Mouse (Mus musculus) small intestine, adult 2 months (tissue): ENCODE results near the gene Slc24a4. TPM values are rescaled to one million over a fixed set of nuclear protein-coding genes. Genes with fewer than 3 reads are reported as not detected.

Experiments
- H3K27ac ChIP-seq: fragments of 200-500 bp; 2 replicates; pipeline ENCODE4 v1.5.1; 2012; ENCODE audit warnings: low read depth, low read length, control low read depth, inconsistent platforms; ENCODE audit not compliant: insufficient read depth
- H3K27me3 ChIP-seq: fragments of 200-500 bp; 2 replicates; pipeline ENCODE4 v1.6.1; 2012; ENCODE audit warnings: mild to moderate bottlenecking, moderate library complexity, low read length, inconsistent platforms; ENCODE audit not compliant: control insufficient read depth, insufficient read depth
- H3K36me3 ChIP-seq: fragments of 200-500 bp; 2 replicates; pipeline ENCODE4 v1.6.1; 2012; ENCODE audit warnings: mild to moderate bottlenecking, low read length, control low read depth, inconsistent platforms; ENCODE audit not compliant: control insufficient read depth, insufficient read depth
- H3K4me1 ChIP-seq: fragments of 200-500 bp; 2 replicates; pipeline ENCODE4 v1.6.1; 2012; ENCODE audit warnings: low read length, inconsistent platforms, mixed read lengths; ENCODE audit not compliant: control insufficient read depth, insufficient read depth, insufficient read length
- H3K4me3 ChIP-seq: fragments of 200-500 bp; 2 replicates; pipeline ENCODE4 v1.5.1; 2012; ENCODE audit warnings: low read depth, mild to moderate bottlenecking, control low read depth, inconsistent platforms, low read length, moderate library complexity
- CTCF ChIP-seq: fragments of 200-500 bp; IDR thresholded peaks from 2 replicates; pipeline ENCODE4 v1.5.1; 2012; ENCODE audit warnings: low read depth, mild to moderate bottlenecking, control low read depth, inconsistent platforms, low read length, moderate library complexity, mixed read lengths; ENCODE audit not compliant: insufficient replicate concordance, insufficient read length; ENCODE audit errors: extremely low read depth
- POLR2A ChIP-seq: fragments of 200-500 bp; IDR thresholded peaks from 2 replicates; pipeline ENCODE4 v1.6.1; 2012; ENCODE audit warnings: low read depth, mild to moderate bottlenecking, control low read depth, inconsistent platforms, low read length, moderate library complexity
- WGBS: fragments of 180-500 bp; shearing (Covaris S2); methylation state at CpG from one replicate; pipeline ENCODE4 v1.1.7; 2018; 5-methylcytosine and 5-hydroxymethylcytosine counted together
- polyA plus RNA-seq: library from polyadenylated mRNA; depleted of rRNA; stranded (reverse); fragments of >200 nt; gene quantifications from 2 replicates; pipeline ENCODE4 v1.2.3, GENCODE M21; 2012

The Slc24a4 gene
- polyA plus RNA-seq, 1 experiment: not detected

GRCm38 (mm10) chr12:102235551-102235950, 107.0 kb downstream of the Slc24a4 start:
- TF ChIP-seq CTCF: no peak
- no peak for TF ChIP-seq POLR2A
- WGBS: 54% methylated on average over 3 of the region's 3 CpGs
- Histone ChIP-seq H3K27me3 (no peaks in the 10 kb centered on the region), H3K4me3 (no peak overlapping the region), H3K27ac (no peak overlapping the region), H3K36me3 (no peaks in the 10 kb centered on the region), H3K4me1 (no peaks in the 10 kb centered on the region)

DNA sequence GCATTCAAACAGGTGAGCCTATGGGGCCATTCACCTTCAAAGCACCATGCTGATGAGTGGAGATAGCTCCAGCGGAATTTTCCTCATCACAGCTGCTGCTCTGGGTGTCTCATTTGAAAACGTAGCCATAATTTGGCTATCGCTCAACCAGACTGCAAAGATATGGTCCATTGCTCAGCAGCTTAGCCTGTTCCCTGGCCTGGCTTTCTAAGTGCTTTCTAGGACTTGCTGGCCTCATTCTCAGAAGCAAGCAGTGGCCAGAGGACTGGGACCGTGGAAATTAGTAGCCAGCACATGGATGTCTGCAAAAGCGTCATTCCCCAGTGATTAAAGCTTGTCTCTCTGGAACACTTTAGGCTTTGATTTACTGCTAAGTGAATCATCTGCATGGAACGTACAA, 107.8 kb downstream of the Slc24a4 start:
- 89% methylated on average over 6 of the region's 6 CpGs for WGBS
- Histone ChIP-seq H3K27me3 (no peaks in the 10 kb centered on the region), H3K36me3 (no peaks in the 10 kb centered on the region), H3K4me3 (no peak overlapping the region), H3K4me1 (no peaks in the 10 kb centered on the region), H3K27ac (no peak overlapping the region)
- TF ChIP-seq POLR2A (no peak), CTCF (no peak)

DNA sequence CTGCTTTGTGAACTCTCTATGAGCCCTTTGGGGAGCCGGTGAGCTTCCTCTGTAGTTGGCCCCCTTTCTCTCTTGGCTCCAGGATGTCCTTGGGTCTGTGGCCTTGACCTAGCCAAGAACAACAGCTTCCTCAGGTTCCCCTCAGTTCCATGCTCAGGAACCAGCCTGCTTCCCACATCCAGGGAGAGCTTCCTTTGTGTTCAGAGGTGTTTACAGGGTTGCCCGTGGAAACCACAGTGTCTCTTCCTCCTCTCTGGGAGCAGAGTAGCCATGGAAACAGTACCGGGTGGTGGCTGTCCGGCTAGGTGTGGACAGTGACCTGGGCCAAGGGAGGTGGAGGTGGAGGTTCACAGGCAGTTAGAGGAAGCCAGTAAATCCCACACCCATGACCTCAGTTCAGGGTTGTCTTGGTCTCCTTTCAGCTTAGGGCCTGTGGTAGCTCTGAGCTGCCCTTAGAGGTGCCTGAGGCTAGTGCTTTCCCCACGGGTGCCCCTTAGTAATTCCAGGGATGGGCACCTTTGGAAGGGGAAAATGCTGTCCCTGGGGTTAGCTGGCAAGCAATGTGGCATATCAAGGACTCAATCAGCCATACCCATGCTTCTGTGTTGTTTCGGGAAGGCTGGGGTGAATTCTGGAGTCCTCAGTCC, 113.7 kb downstream of the Slc24a4 start:
- no peak for TF ChIP-seq CTCF
- no peak for TF ChIP-seq POLR2A
- WGBS: 40% methylated on average over 6 of the region's 6 CpGs
- no peak overlapping the region for H3K4me3 ChIP-seq
- no peak overlapping the region for H3K27ac ChIP-seq
- H3K27me3 ChIP-seq: no peaks in the 10 kb centered on the region
- no peaks in the 10 kb centered on the region for H3K36me3 ChIP-seq
- H3K4me1 ChIP-seq: 0 out of 2 replicates have a peak, but pooled peaks cover 2% of the 10 kb centered on the region

DNA sequence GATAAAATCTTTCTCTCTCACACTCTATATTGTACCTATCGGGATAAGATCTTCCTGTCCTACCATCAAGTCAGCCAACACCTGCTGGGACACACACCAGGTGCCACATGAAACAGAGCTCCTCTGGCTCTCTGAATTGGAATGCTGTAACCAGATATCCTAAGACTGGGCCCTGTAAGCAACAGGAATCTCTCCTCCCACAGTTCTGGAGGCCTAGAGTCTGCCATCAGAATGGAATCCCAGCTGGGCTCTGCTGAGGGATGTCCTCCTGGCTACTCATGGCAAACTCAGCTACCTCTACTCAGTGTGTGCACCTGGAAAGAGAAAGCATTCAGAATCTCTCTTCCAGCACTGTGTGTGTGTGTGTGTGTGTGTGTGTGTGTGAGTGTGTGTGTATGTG, 115.4 kb downstream of the Slc24a4 start:
- no peak for TF ChIP-seq CTCF

GRCm38 (mm10) chr12:102246226-102246625, 117.7 kb downstream of the Slc24a4 start:
- H3K4me1 ChIP-seq: 0 out of 2 replicates have a peak, but pooled peaks cover 2% of the 10 kb centered on the region
- no peak for TF ChIP-seq CTCF
- TF ChIP-seq POLR2A: no peak
- no peaks in the 10 kb centered on the region for H3K36me3 ChIP-seq
- no peaks in the 10 kb centered on the region for H3K27me3 ChIP-seq
- H3K4me3 ChIP-seq: no peak overlapping the region
- 86% methylated on average over 5 of the region's 5 CpGs for WGBS
- no peak overlapping the region for H3K27ac ChIP-seq

More for the DNA sequence above, 115.4 kb downstream of the Slc24a4 start:
- Histone ChIP-seq H3K27ac (no peak overlapping the region), H3K36me3 (no peaks in the 10 kb centered on the region), H3K4me3 (no peak overlapping the region), H3K27me3 (no peaks in the 10 kb centered on the region), H3K4me1 (0 out of 2 replicates have a peak, but pooled peaks cover 2% of the 10 kb centered on the region)
- 62% methylated on average over 1 of the region's 1 CpGs for WGBS

DNA sequence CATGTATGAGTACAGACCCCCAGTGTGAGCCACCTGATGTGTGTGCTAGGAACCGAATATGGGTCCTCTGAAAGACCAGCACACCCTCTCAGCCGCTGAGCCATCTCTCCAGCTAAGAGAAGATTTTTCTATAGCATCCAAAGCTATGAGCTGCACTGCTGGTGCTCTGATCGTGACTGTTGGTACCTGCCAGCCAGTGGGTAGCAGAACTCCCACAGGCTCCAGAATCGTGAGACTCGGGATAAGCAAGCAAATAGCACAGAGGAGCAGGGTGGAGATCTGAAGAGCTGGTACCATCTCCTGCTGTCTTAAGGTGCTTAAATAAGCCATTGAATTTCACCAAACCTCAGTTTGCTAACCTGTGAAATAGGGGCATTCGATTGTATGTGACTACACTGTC, 119.6 kb downstream of the Slc24a4 start:
- H3K4me1 ChIP-seq: no peaks in the 10 kb centered on the region
- WGBS: 88% methylated on average over 6 of the region's 6 CpGs
- no peak overlapping the region for H3K27ac ChIP-seq

DNA sequence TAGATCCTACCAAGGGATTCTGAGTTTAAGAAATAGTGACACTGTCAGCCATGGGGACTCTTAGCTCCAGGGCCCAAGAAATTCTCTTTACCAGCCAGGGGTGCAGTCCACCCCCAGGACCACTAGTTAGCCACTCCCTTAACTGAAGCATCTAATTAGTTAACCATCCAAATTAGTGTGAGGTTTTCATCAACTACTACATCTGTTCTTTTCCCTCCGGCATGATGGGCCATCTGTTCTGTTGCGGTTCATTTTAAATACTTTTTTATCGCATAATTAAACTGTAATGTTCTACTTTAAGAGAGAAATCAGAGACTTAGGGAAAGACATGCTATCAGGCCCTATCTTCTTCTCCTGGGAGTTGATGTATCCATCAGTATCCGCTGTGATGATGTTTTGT, 121.8 kb downstream of the Slc24a4 start:
- 92% methylated on average over 4 of the region's 4 CpGs for WGBS
- H3K4me3 ChIP-seq: no peak overlapping the region
- no peak overlapping the region for H3K27ac ChIP-seq
- H3K4me1 ChIP-seq: no peaks in the 10 kb centered on the region
- TF ChIP-seq CTCF: no peak
- TF ChIP-seq POLR2A: no peak
- H3K36me3 ChIP-seq: no peaks in the 10 kb centered on the region
- H3K27me3 ChIP-seq: no peaks in the 10 kb centered on the region

More for the DNA sequence above, 119.6 kb downstream of the Slc24a4 start:
- Histone ChIP-seq H3K4me3 (no peak overlapping the region), H3K36me3 (no peaks in the 10 kb centered on the region), H3K27me3 (no peaks in the 10 kb centered on the region)
- TF ChIP-seq CTCF (no peak), POLR2A (no peak)

GRCm38 (mm10) chr12:102251070-102251469, 122.5 kb downstream of the Slc24a4 start:
- H3K4me1 ChIP-seq: no peaks in the 10 kb centered on the region
- H3K36me3 ChIP-seq: no peaks in the 10 kb centered on the region
- H3K4me3 ChIP-seq: no peak overlapping the region
- 71% methylated on average over 3 of the region's 3 CpGs for WGBS
- H3K27me3 ChIP-seq: no peaks in the 10 kb centered on the region
- H3K27ac ChIP-seq: no peak overlapping the region
- TF ChIP-seq POLR2A: no peak
- no peak for TF ChIP-seq CTCF
